Mouse (Mus musculus): ENCODE data around the gene Swsap1.

DNA sequence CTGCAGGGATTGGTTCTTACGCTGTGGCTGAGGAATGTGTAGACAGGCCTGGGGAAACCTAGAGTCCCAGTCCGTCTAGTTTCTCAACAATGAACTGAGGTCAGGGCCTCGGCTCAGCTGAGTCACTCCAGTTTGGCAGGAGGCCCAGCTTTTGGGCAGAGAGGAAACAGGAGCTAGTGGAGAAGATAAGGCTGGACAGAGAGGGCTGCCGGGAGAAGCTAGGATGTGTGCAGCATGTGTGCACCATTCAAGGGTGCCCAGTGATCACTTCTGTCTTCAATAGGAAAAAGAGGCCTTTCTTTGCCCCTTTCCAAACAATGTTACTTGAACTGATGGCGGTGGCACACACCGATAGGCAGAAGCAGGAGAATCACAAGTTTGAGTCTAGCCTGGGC, 31.5 kb upstream of the Swsap1 start:
- no peak for TF ChIP-seq CTCF (IDR thresholded peaks at IDR 0.05; ENCODE audit: low read depth, low read length)
- no peak for TF ChIP-seq EP300 (IDR thresholded peaks at IDR 0.05; ENCODE audit: insufficient read depth, low read depth, low read length)
- no peak for TF ChIP-seq POLR2A (IDR thresholded peaks at IDR 0.05; ENCODE audit: insufficient read depth, low read length)
